Mouse (Mus musculus): ENCODE data around the gene Agpat2. TPM values are rescaled to one million over a fixed set of nuclear protein-coding genes. Genes with fewer than 3 reads are reported as not detected.

Agpat2 gene
- polyA plus RNA-seq, 1 experiment from 2014 or later, result 6.7 TPM

DNA sequence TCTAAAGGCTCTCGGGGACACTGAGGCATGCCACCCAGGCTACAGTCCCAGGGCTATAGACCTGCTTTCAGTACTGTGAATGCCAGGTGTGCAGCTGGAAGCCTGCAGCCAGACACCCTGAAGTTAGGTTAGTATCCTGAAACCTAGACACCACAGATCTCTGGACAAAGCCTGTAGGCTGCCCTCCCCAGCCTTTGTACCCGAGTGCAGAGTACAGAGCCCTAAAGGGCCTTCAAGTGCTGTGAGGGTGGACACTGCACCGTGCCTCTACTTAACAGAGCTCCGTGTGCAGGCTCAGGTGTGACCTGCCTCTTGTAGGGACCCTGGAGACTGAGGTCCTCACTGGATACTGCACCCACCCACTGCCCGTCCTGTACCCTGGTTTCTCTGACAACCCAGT is 43.7 kb downstream of the Agpat2 start:
- H3K4me3 ChIP-seq (replicated peaks), result no peak overlapping the region
- ATAC-seq (ENCODE audit: low FRiP score), result no peak
- H3K36me3 ChIP-seq (replicated peaks), result no peaks in the 10 kb centered on the region
- H3K9ac ChIP-seq, result no peak overlapping the region
- no peak overlapping the region for H3K4me2 ChIP-seq
- no peaks in the 10 kb centered on the region for H3K9me3 ChIP-seq
- WGBS, result 76% methylated on average over 5 of the region's 5 CpGs
- peaks cover 11% of the 10 kb centered on the region for H3K4me1 ChIP-seq
- H3K27me3 ChIP-seq, result no peaks in the 10 kb centered on the region
- no peak overlapping the region for H3K27ac ChIP-seq

DNA sequence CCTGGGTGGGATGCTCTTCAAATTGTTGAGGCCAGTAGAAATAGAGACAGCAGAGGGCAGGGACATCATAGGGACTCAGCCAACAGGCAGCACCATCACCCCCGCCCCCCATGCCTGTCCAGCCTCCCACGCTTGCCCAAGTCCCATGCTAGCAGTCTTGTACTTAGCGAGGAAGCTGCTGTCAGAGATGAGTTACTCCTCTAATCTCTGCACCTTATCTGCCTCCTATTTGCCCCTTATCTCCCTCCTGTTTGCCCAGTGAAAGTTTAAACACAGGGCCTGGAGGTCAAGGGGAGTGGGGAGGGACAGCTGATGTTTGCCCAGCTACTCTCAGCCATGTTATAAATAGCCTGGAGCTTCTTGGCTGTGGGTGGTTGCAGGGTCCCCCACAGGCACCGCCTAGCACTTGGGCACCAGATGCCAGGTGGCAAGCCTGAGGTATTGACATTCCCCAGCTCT is 47.7 kb downstream of the Agpat2 start:
- H3K36me3 ChIP-seq (replicated peaks), result no peaks in the 10 kb centered on the region
- no peaks in the 10 kb centered on the region for H3K27me3 ChIP-seq
- no peak overlapping the region for H3K27ac ChIP-seq
- no peak overlapping the region for H3K4me3 ChIP-seq (replicated peaks)
- H3K9ac ChIP-seq, result no peak overlapping the region
- 79% methylated on average over 4 of the region's 4 CpGs for WGBS
- no peak for ATAC-seq (ENCODE audit: low FRiP score)
- H3K4me1 ChIP-seq, result peaks cover 10% of the 10 kb centered on the region
- H3K9me3 ChIP-seq, result no peaks in the 10 kb centered on the region
- no peak overlapping the region for H3K4me2 ChIP-seq

- Histone ChIP-seq H3K27ac (no peak overlapping the region), H3K4me3 (replicated peaks) (no peak overlapping the region), H3K4me2 (no peak overlapping the region), H3K9me3 (no peaks in the 10 kb centered on the region), H3K36me3 (replicated peaks) (no peaks in the 10 kb centered on the region), H3K27me3 (no peaks in the 10 kb centered on the region), H3K9ac (no peak overlapping the region), H3K4me1 (peaks cover 7% of the 10 kb centered on the region; the same call in 1 of the 2 replicates)
- no peak for ATAC-seq (ENCODE audit: low FRiP score)
- 90% methylated on average over 4 of the region's 4 CpGs for WGBS
These were observed 49.1 kb downstream of the Agpat2 start for GRCm38 (mm10) chr2:26555076-26555475.

- ATAC-seq (ENCODE audit: low FRiP score), result no peak
- H3K4me1 ChIP-seq, result peaks cover 9% of the 10 kb centered on the region; the same call in 1 of the 2 replicates
- H3K27me3 ChIP-seq, result no peaks in the 10 kb centered on the region
- no peaks in the 10 kb centered on the region for H3K36me3 ChIP-seq (replicated peaks)
- H3K9ac ChIP-seq, result no peak overlapping the region
- H3K27ac ChIP-seq, result no peak overlapping the region
- no peak overlapping the region for H3K4me2 ChIP-seq
- H3K4me3 ChIP-seq (replicated peaks), result no peak overlapping the region
- WGBS, result 84% methylated on average over 9 of the region's 9 CpGs
- no peaks in the 10 kb centered on the region for H3K9me3 ChIP-seq
These were observed 50.3 kb downstream of the Agpat2 start for GRCm38 (mm10) chr2:26553904-26554303.

DNA sequence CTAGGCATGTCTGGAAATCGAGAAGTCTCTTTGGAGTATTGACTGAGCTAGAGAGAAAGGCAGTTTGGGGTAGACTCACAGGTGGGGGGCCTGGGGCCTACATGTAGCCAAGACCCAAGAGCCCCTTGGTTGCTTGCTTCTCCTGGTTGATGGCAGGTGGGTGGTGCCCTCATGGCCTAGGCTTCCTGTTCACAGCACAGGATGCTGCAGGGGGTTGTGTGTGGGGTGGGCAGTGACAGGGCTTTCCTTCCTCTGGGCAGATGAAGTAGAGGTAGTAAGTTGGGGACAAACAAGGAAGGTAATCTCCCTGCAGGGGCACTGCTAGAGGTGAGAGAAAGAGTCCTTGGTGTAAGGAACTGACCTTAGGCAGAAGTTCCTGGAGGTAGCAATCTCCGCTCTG is 52.2 kb downstream of the Agpat2 start:
- no peaks in the 10 kb centered on the region for H3K27me3 ChIP-seq
- H3K4me2 ChIP-seq, result no peak overlapping the region
- H3K27ac ChIP-seq, result no peak overlapping the region
- peaks cover 17% of the 10 kb centered on the region for H3K4me1 ChIP-seq
- H3K9me3 ChIP-seq, result no peaks in the 10 kb centered on the region
- WGBS, result 87% methylated on average over 2 of the region's 2 CpGs
- no peak for ATAC-seq (ENCODE audit: low FRiP score)
- H3K9ac ChIP-seq, result no peak overlapping the region
- no peaks in the 10 kb centered on the region for H3K36me3 ChIP-seq (replicated peaks)
- H3K4me3 ChIP-seq (replicated peaks), result no peak overlapping the region

- Histone ChIP-seq H3K9me3 (no peaks in the 10 kb centered on the region), H3K4me1 (peaks cover 20% of the 10 kb centered on the region), H3K36me3 (replicated peaks) (no peaks in the 10 kb centered on the region), H3K27me3 (no peaks in the 10 kb centered on the region), H3K4me3 (replicated peaks) (no peak overlapping the region), H3K27ac (no peak overlapping the region), H3K9ac (no peak overlapping the region), H3K4me2 (no peak overlapping the region)
- ATAC-seq (ENCODE audit: low FRiP score), result no peak
- WGBS, result 71% methylated on average over 8 of the region's 8 CpGs
These were observed 52.8 kb downstream of the Agpat2 start for GRCm38 (mm10) chr2:26551446-26551845.

GRCm38 (mm10) chr2:26550777-26551176 is 53.4 kb downstream of the Agpat2 start:
- H3K27me3 ChIP-seq, result no peaks in the 10 kb centered on the region
- no peak overlapping the region for H3K9ac ChIP-seq
- no peak overlapping the region for H3K27ac ChIP-seq
- no peak overlapping the region for H3K4me2 ChIP-seq
- peaks cover 20% of the 10 kb centered on the region for H3K4me1 ChIP-seq
- no peaks in the 10 kb centered on the region for H3K36me3 ChIP-seq (replicated peaks)
- H3K9me3 ChIP-seq, result no peaks in the 10 kb centered on the region
- H3K4me3 ChIP-seq (replicated peaks), result no peak overlapping the region
- WGBS, result 91% methylated on average over 3 of the region's 3 CpGs
- no peak for ATAC-seq (ENCODE audit: low FRiP score)

DNA sequence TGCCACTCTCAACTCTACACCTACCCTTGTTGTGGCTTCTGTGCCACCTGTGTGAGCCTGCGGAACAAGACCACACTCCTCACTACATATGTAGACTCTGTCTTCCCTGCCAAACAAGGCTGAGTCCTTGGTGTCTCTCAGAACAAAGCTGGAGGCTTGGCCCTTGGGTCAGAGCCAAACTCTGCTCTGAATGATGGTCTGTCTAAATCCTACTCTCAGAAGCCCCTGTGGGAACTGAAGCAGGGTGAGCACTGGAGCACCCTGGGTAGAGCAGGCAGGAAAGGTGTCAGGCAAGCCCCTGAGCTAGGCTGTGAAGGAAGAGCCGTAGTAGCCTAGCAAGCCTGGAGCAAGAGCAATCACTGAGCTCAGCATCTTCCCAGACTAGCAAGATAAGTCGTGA is 54.0 kb downstream of the Agpat2 start:
- Histone ChIP-seq H3K36me3 (replicated peaks) (no peaks in the 10 kb centered on the region), H3K4me3 (replicated peaks) (no peak overlapping the region), H3K27ac (no peak overlapping the region), H3K9ac (no peak overlapping the region), H3K4me1 (peaks cover 20% of the 10 kb centered on the region), H3K4me2 (no peak overlapping the region), H3K9me3 (no peaks in the 10 kb centered on the region), H3K27me3 (no peaks in the 10 kb centered on the region)
- WGBS, result 75% methylated on average over 3 of the region's 3 CpGs
- ATAC-seq (ENCODE audit: low FRiP score), result no peak

GRCm38 (mm10) chr2:26549801-26550200 is 54.4 kb downstream of the Agpat2 start:
- Histone ChIP-seq H3K27me3 (no peaks in the 10 kb centered on the region), H3K36me3 (replicated peaks) (no peaks in the 10 kb centered on the region), H3K27ac (no peak overlapping the region), H3K9me3 (no peaks in the 10 kb centered on the region), H3K9ac (no peak overlapping the region), H3K4me3 (replicated peaks) (no peak overlapping the region), H3K4me1 (peaks cover 20% of the 10 kb centered on the region), H3K4me2 (no peak overlapping the region)
- ATAC-seq (ENCODE audit: low FRiP score), result no peak
- 90% methylated on average over 10 of the region's 10 CpGs for WGBS

- no peak for ATAC-seq (ENCODE audit: low FRiP score)
- Histone ChIP-seq H3K9ac (no peak overlapping the region), H3K27me3 (no peaks in the 10 kb centered on the region), H3K36me3 (replicated peaks) (no peaks in the 10 kb centered on the region), H3K4me1 (peaks cover 20% of the 10 kb centered on the region), H3K4me3 (replicated peaks) (no peak overlapping the region), H3K27ac (no peak overlapping the region), H3K9me3 (no peaks in the 10 kb centered on the region), H3K4me2 (no peak overlapping the region)
- WGBS, result 33% methylated on average over 2 of the region's 2 CpGs
These were observed 56.7 kb downstream of the Agpat2 start for GRCm38 (mm10) chr2:26547481-26547880.

GRCm38 (mm10) chr2:26544265-26544664 is 60.0 kb downstream of the Agpat2 start:
- Histone ChIP-seq H3K36me3 (replicated peaks) (no peaks in the 10 kb centered on the region), H3K27me3 (peaks cover 5% of the 10 kb centered on the region; the same call in 1 of the 2 replicates), H3K9me3 (no peaks in the 10 kb centered on the region), H3K4me3 (replicated peaks) (no peak overlapping the region), H3K27ac (no peak overlapping the region), H3K4me2 (no peak overlapping the region), H3K9ac (no peak overlapping the region), H3K4me1 (peaks cover 30% of the 10 kb centered on the region)
- no peak for ATAC-seq (ENCODE audit: low FRiP score)
- WGBS, result 89% methylated on average over 3 of the region's 3 CpGs

DNA sequence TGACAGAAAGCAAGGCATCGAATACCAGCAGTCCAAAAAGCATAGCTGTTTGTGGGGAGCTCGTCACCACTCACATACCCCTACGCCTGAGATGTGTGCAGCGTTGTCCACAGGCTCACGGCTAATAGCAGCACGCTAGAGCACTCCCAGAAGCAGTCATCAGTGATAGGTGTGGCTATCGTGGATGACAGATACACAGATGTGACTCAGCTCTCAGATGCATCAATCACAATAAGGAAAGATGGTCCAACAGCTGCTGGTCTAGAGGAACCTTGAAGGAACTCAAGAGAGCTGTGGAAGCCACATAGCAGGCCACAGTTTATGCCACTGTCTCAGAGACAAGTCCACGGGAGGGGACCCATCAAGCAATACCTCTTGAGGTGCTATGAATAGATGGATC is 60.4 kb downstream of the Agpat2 start:
- Histone ChIP-seq H3K4me1 (peaks cover 30% of the 10 kb centered on the region), H3K9ac (no peak overlapping the region), H3K4me3 (replicated peaks) (no peak overlapping the region), H3K27ac (no peak overlapping the region), H3K4me2 (no peak overlapping the region), H3K36me3 (replicated peaks) (no peaks in the 10 kb centered on the region), H3K27me3 (peaks cover 5% of the 10 kb centered on the region; the same call in 1 of the 2 replicates), H3K9me3 (no peaks in the 10 kb centered on the region)
- no peak for ATAC-seq (ENCODE audit: low FRiP score)
- WGBS, result 93% methylated on average over 8 of the region's 8 CpGs

GRCm38 (mm10) chr2:26543155-26543554 is 61.1 kb downstream of the Agpat2 start:
- peaks cover 30% of the 10 kb centered on the region for H3K4me1 ChIP-seq
- no peak overlapping the region for H3K4me2 ChIP-seq
- peaks cover 5% of the 10 kb centered on the region; the same call in 1 of the 2 replicates for H3K27me3 ChIP-seq
- H3K9me3 ChIP-seq, result no peaks in the 10 kb centered on the region
- no peaks in the 10 kb centered on the region for H3K36me3 ChIP-seq (replicated peaks)
- H3K27ac ChIP-seq, result no peak overlapping the region
- H3K9ac ChIP-seq, result no peak overlapping the region
- H3K4me3 ChIP-seq (replicated peaks), result no peak overlapping the region
- ATAC-seq (ENCODE audit: low FRiP score), result no peak
- WGBS, result 80% methylated on average over 4 of the region's 4 CpGs
